Mouse (Mus musculus) liver, adult 2 months (tissue): ENCODE measurements at regions not wholly inside any gene's neighbourhood (a gene's known extent, or its start where the extent isn't known, plus 50 kb on each side); places are given as distances from the start of the nearest gene placed in this dataset.

Experiments used
- CTCF ChIP-seq: fragments of 200-500 bp; IDR thresholded peaks from 2 replicates; pipeline ENCODE4 v1.5.1; 2011; ENCODE audit warnings: low read depth, low read length, control low read depth
- POLR2A ChIP-seq: fragments of 200-500 bp; IDR thresholded peaks from 2 replicates; pipeline ENCODE4 v1.6.1; 2011; ENCODE audit warnings: low read length, control low read depth; ENCODE audit not compliant: insufficient read depth; ENCODE audit errors: extremely low read depth

DNA sequence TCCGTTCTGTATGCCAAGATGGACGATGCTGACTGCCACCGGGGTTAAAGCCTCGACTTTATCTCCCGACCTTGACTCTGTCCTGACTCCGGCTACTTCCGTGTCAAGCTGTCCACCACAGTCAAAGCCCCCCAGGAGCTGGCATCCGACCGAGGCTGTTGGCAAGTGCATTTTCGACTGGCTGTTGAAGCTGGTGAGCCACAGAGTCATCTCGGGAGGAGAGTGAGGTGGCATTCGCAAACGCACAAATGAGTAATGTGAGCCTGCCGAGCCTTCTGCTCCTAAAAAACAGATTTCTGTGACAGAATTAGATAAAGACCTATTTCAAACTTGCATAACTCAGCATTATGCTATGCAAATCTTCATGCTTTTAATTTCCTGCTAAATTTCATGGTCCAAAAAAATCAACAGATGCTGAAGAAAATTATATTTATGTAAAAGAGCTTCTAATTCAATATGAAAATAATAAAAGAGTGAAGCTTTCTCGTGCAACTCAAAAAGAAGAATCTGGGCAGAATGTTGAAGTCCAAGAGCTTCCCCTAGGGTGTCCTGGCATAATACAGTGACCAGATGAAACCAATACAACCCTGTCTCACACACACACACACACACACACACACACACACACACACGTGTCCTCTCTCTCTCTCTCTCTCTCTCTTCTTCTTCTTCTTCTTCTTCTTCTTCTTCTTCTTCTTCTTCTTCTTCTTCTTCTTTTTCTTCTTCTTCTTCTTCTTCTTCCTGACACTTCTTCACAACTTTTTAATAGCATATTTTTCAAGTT, 171.2 kb upstream of the Atp2b1 start:
- no peak for TF ChIP-seq POLR2A
- TF ChIP-seq CTCF = no peak
